Mouse (Mus musculus): ENCODE data around the gene Galnt17.

GRCm38 (mm10) chr5:130938911-130939608, 369.2 kb downstream of the Galnt17 start:
- no peak for TF ChIP-seq POLR2A (IDR thresholded peaks at IDR 0.05; ENCODE audit: insufficient read depth, low read length)
- no peak for TF ChIP-seq CTCF (IDR thresholded peaks at IDR 0.05; ENCODE audit: low read depth, low read length)
